Mouse (Mus musculus) right cerebral cortex, postnatal 25 days (tissue): ENCODE measurements at regions not wholly inside any gene's neighbourhood (a gene's known extent, or its start where the extent isn't known, plus 50 kb on each side); places are given as distances from the start of the nearest gene placed in this dataset.
A peak's percentile ranks its signal among the peaks of the same experiment; 100 is the strongest.

Source experiments
- DNase-seq: peaks from one replicate; pipeline ENCODE4 v3.0.0; 2022

GRCm38 (mm10) chr12:109958357-109959085 is 320.3 kb upstream of the Dio3 start:
- DNase-seq, result peak; percentile 55

DNA sequence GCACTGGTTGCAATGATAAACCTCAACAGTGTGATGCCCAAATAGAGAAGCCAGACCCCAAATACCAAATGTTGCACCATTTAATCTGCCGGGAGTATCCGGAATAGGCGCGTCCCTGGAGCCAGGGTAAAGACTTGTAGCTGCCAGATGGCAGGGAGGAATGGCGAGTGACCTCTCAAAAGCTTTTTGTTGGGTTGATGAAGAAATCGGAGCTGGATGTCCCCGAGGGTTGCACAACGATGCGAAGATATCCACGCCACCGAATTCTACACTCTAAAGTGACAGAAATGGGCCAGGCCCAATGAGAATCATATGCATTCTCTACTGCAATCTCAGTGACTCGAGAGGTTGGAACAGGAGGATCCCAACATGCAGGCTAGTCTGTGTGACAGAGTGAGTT is 312.1 kb upstream of the Dio3 start:
- no peak for DNase-seq

DNA sequence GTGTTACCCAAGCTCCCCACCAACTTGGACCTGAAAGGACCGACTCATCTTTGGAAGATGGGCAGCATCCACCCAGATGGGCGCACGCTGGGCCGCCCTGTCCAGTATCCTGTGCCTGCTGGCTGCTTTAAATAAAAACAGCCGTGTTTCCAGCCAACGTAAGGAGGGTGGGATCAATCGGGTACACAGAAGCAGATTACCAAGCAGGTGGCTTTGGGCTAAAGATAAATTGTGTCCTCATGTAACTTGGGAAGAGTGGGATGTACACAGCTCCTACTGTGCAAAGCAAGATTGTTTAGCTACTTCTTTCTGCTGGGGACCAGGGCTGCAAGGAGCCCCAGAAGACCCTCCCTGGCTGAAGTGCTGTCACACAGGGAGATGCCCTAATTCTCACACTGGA is 310.6 kb upstream of the Dio3 start:
- DNase-seq, result no peak

GRCm38 (mm10) chr12:109971508-109971907 is 307.4 kb upstream of the Dio3 start:
- DNase-seq, result no peak

- DNase-seq, result no peak
Observed at GRCm38 (mm10) chr12:109972366-109973015, 306.4 kb upstream of the Dio3 start.

DNA sequence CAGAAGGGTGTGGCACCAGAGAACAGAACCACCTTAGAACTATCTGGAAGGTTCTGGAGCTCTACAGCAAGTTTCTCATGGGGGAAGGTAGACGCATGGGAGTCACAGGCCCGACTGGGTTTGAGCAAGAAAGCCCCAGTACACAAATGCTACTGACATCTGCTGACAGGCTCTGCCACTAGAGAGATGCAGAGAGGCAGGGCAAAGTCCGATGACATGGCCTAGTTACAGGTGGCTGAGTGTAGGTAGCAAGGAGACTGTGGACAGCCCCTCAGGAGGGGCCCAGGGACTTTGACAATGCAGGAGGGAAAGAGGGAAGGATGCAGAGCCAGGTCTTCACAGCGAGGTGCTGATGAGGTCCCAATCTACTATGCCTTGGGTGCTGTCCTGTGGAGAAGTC is 305.3 kb upstream of the Dio3 start:
- no peak for DNase-seq

- peak; percentile 70 for DNase-seq
Observed at GRCm38 (mm10) chr12:109975176-109975972, 303.5 kb upstream of the Dio3 start.

- no peak for DNase-seq
Observed at GRCm38 (mm10) chr12:109984651-109985050, 294.2 kb upstream of the Dio3 start.

DNA sequence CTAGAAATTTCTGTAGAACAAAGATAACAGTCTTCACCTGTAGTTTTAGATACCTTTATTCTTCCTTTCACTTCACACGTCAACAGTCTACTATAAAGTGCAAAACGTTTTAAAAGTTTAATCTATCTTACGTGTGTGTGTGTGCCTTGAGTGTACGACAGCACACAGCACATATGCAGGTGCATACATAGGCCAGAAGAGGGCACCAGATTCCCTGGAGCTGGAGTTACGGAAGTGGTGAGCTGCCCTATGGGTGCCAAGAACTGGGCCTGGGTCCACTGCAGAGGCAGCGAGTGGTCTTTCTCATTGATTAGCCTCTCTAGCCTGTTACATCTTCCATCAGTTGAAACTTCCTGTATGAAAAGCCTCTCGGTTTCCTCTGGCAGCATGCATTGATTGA is 285.5 kb upstream of the Dio3 start:
- no peak for DNase-seq

DNA sequence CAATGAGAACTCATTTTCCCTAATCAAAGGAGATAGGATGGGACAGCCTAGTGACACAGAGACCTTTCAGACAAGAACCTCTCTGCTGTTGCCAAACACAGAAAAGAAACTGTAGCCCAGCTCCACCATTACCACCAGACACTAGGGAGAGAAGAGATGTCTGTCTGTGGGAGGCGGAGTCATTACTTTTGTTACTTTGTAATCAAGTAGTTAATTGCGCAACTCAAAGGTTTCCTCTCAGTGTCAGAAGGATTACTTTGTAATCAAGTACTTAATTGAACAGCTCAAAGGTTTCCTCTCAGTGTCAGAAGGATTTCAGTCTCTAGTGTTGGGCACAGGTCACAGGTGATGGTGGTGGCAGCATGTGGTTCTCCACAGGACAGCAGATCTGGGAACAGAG is 276.2 kb upstream of the Dio3 start:
- DNase-seq, result no peak

DNA sequence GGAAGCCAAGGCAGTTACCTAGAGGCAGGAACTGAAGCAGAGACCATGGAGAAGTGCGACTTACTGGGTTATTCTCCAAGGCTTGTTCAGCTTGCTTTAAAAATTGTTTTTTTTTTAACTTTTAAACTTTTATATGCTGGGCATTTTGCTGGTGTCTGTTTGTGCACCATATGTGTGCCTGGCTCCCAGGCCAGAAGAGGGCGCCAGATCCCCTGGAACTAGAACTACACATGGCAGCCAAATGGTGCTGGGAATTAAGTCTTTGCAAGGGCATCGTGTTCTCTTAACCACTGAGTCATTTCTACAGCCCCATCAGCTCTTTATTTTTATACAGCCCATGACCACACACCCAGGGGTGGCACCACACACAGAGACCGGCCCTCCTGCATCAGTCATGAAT is 269.7 kb upstream of the Dio3 start:
- DNase-seq, result no peak

- DNase-seq, result no peak
Observed at GRCm38 (mm10) chr12:110020541-110021470, 258.1 kb upstream of the Dio3 start.

GRCm38 (mm10) chr12:110021690-110022089 is 257.2 kb upstream of the Dio3 start:
- no peak for DNase-seq

DNA sequence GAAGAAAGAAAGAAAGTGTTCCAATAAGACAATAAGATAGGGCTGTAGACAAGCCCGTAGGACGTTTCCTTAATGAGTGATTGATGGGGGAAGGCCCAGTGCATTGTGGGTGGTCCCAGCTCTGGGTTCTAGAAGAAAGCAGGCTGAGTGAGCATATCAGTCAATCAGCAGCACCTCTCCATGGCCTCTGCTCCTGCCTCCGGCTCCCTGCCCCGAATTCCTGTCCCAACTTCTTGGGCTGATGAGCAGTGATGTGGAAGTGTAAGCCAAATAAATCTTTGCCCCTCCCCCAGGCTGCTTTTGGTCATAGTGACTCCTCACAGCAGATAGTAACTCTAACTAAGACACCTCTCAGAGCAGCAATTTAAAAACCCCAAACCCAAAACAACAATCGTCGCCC is 256.2 kb upstream of the Dio3 start:
- DNase-seq, result no peak

DNA sequence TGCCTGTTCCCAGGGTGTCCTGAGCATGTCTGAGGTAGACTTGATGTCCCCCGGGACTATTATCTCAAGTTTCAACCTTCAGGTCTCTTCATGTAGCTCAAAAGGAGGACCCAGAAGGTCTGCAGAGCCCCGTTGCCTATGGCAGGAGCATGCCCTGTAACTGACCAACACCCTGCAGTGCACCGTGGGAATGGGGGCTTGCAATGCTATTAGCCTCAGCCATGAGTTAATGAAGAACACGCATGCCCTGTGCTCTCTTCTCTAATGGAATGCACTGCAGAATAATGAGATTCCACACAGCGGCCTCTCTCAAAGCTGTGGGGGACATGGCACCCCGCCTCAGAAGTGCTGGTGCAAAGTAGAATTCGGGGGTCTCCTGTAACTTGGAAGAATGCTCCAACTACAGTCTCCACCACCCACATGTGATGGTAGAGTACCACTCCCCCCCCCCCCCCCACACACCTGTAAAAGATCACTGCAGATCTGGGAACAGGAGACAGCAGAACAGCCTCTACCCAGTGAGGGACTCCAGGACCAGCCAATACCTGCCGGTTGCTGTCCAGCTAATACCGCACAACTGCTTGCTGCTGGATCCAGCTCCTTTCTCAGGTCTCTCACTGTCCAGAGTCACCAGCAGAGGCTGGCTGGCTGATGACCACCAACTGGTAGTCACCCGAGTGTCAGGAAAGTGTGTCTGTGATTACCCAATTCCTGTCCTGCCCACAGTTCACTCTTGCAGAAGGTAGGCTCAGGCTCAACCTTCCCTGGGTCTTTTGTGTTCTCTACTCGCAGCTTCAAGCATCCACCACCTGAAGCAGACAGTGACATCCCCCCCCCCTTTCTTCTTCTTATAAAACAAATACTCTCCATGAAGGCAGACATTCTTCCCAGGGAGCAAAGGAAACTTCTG is 255.4 kb upstream of the Dio3 start:
- no peak for DNase-seq

DNA sequence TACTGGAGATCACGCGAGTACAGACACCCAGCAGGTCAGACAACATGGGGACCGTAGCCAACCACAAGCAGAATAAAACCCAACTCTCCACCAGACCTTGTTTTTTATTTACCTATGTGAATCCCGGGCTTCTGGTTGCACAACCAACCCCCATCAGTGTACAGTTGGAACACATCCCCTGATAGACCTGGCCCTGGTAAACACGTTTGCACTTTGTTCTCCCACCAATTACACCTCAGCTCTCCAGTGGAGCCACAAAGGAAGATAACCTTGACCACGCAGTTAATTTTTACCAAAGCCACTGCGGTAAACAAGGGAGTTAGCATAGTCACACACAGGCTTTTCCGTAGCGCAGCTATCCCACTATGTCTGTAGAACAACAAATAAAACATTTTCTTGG is 254.6 kb upstream of the Dio3 start:
- DNase-seq, result no peak

GRCm38 (mm10) chr12:110025171-110025570 is 253.7 kb upstream of the Dio3 start:
- no peak for DNase-seq

- no peak for DNase-seq
Observed at GRCm38 (mm10) chr12:110026033-110026750, 252.7 kb upstream of the Dio3 start.

- no peak for DNase-seq
Observed at GRCm38 (mm10) chr12:110027345-110027744, 251.5 kb upstream of the Dio3 start.

DNA sequence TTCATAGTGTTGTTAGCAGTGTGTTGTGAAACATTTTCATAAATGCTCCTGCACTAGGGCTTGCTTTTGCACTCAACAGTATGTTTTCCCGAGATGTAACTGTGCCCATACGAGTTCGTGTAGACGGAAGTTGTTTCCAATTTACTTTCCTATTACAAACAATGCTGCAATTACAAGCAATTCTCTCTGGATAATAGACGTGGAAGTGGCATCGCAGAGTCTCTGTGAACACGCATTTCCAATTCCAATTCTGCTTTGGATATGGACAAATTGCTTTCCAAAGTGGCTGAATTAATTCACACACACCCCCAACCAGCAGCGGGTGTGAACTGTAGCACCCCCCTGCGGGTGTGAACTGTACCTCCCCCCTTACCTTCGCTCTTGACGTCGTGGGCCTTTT is 250.9 kb upstream of the Dio3 start:
- DNase-seq, result no peak

DNA sequence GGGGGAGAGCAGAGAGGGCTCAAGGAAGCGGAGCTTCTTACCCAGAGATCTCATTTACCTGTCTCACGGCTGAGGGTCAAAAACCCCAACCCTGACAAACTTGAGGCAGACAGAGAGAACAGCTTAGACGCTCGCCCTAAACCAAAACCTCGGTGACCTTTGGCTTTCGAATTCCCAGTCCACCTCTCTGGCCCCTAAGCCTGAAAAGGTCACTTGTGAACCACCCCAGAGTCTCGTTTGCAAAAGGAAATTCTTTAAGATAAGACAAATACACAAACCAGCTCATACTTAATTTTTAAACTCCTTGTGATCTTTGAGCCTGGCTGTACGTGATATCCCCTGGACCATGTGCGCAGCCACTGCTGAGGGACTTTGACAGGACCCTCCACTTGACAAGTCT is 250.2 kb upstream of the Dio3 start:
- DNase-seq, result no peak
